Comparison of ENCODE assay signal across 11 mouse cellular contexts in genomic region chr1:170424258-170424889, GRCm38 (mm10).
A peak's percentile ranks its signal among the peaks of the same experiment; 100 is the strongest.
DNase-seq lines count a peak whose midpoint lies in the region; ATAC-seq and TF ChIP-seq lines count a peak whose summit lies in the region.
"Had no signal": no experiment of that assay in that cellular context is flagged by ENCODE, and none has a peak within 500 bp of the region (broad histone marks: within the 10 kb centered on the region; RNA-seq: fewer than 3 reads in every experiment).

No protein-coding gene starts in this region.

- TF ChIP-seq POLR2A in olfactory bulb, adult 2 months (IDR thresholded peaks at IDR 0.05; ENCODE audit: insufficient read depth, low read depth, low read length) = no peak

- peak overlapping the region; percentile 28; the same call in 1 of the 2 replicates for H3K27ac ChIP-seq in layer of hippocampus, adult 2 months
- H3K27ac ChIP-seq in forebrain, embryonic 13.5 days = peak overlapping the region; percentile 20; the same call in 1 of the 2 replicates
- H3K27ac ChIP-seq in midbrain, embryonic 10.5 days (replicated peaks) = peak overlapping the region; percentile 72
- H3K27ac ChIP-seq in olfactory bulb, adult 2 months (ENCODE audit: insufficient read depth, low read depth, low read length) = peak overlapping the region; percentile 26; the same call in 1 of the 2 replicates
- H3K27ac ChIP-seq in heart, embryonic 10.5 days = no peak overlapping the region
- H3K27ac ChIP-seq: liver, embryonic 13.5 days; macrophage had no signal

- H3K9me3 ChIP-seq in forebrain, embryonic 13.5 days (replicated peaks) = no peaks in the 10 kb centered on the region
- H3K9me3 ChIP-seq in midbrain, embryonic 10.5 days (replicated peaks) = no peaks in the 10 kb centered on the region
- no peaks in the 10 kb centered on the region for H3K9me3 ChIP-seq in heart, embryonic 10.5 days
- H3K9me3 ChIP-seq: liver, embryonic 13.5 days had no signal

- no peaks in the 10 kb centered on the region for H3K36me3 ChIP-seq in forebrain, embryonic 13.5 days (ENCODE audit: poor library complexity, severe bottlenecking)
- no peaks in the 10 kb centered on the region for H3K36me3 ChIP-seq in midbrain, embryonic 10.5 days
- H3K36me3 ChIP-seq in heart, embryonic 10.5 days = no peaks in the 10 kb centered on the region
- H3K36me3 ChIP-seq: liver, embryonic 13.5 days had no signal

- no peaks in the 10 kb centered on the region for H3K27me3 ChIP-seq in forebrain, embryonic 13.5 days
- no peaks in the 10 kb centered on the region; the same call in 1 of the 2 replicates for H3K27me3 ChIP-seq in midbrain, embryonic 10.5 days (ENCODE audit: low read depth, poor library complexity, severe bottlenecking)
- H3K27me3 ChIP-seq in heart, embryonic 10.5 days (ENCODE audit: insufficient read depth, poor library complexity, severe bottlenecking) = no peaks in the 10 kb centered on the region
- H3K27me3 ChIP-seq: liver, embryonic 13.5 days had no signal

- peak in 1 of 2 experiments; percentile 50 for DNase-seq in layer of hippocampus, adult 2 months (ENCODE audit: low spot score in 2 of 2)
- DNase-seq in layer of hippocampus, postnatal 36 days = no peak
- peak; percentile 70 for DNase-seq in midbrain, embryonic 10.5 days (ENCODE audit: low spot score)
- DNase-seq in heart, embryonic 10.5 days (ENCODE audit: low spot score) = no peak
- DNase-seq in kidney, adult 8-10 months = no peak
- no peak for DNase-seq in kidney, postnatal 10 days
- DNase-seq: adrenal gland, adult 2 months; liver, embryonic 13.5 days had no signal

- H3K4me2 ChIP-seq in forebrain, embryonic 13.5 days = no peak overlapping the region
- H3K4me2 ChIP-seq: liver, embryonic 13.5 days had no signal

- no peak overlapping the region for H3K9ac ChIP-seq in forebrain, embryonic 13.5 days
- H3K9ac ChIP-seq: liver, embryonic 13.5 days had no signal

- H3K4me3 ChIP-seq in layer of hippocampus, adult 2 months = no peak overlapping the region
- no peak overlapping the region for H3K4me3 ChIP-seq in forebrain, embryonic 13.5 days
- H3K4me3 ChIP-seq in midbrain, embryonic 10.5 days = 0 out of 2 replicates have a peak overlapping the region, but pooled peaks have one; percentile 4
- no peak overlapping the region for H3K4me3 ChIP-seq in olfactory bulb, adult 2 months (ENCODE audit: insufficient read depth, low read depth, low read length)
- no peak overlapping the region for H3K4me3 ChIP-seq in heart, embryonic 10.5 days
- H3K4me3 ChIP-seq: liver, embryonic 13.5 days had no signal

- ATAC-seq in forebrain, embryonic 13.5 days = peak; percentile 86

- peaks cover 17% of the 10 kb centered on the region for H3K4me1 ChIP-seq in forebrain, embryonic 13.5 days
- H3K4me1 ChIP-seq in midbrain, embryonic 10.5 days = peaks cover 42% of the 10 kb centered on the region
- H3K4me1 ChIP-seq in olfactory bulb, adult 2 months (ENCODE audit: control insufficient read depth, insufficient read depth, low read length) = peaks cover 4% of the 10 kb centered on the region
- no peaks in the 10 kb centered on the region for H3K4me1 ChIP-seq in heart, embryonic 10.5 days
- H3K4me1 ChIP-seq: liver, embryonic 13.5 days had no signal

- 32% methylated on average over 10 of the region's 10 CpGs for WGBS in forebrain, embryonic 13.5 days
- WGBS in midbrain, embryonic 10.5 days = 45% methylated on average over 10 of the region's 10 CpGs
- WGBS in olfactory bulb, adult 2 months = 57% methylated on average over 10 of the region's 10 CpGs
- 81% methylated on average over 10 of the region's 10 CpGs for WGBS in heart, embryonic 10.5 days

- TF ChIP-seq CTCF in layer of hippocampus, adult 2 months (conservative IDR thresholded peaks at IDR 0.05) = no peak
- no peak for TF ChIP-seq CTCF in olfactory bulb, adult 2 months (IDR thresholded peaks at IDR 0.05; ENCODE audit: insufficient read depth, low read depth, low read length)
